10 mouse cellular contexts compared by ENCODE assay signal in genomic region chr10:94230172-94230981, GRCm38 (mm10). TPM values are rescaled to one million over a fixed set of nuclear protein-coding genes. Genes with fewer than 3 reads are reported as not detected.
DNase-seq lines count a peak whose midpoint lies in the region; ATAC-seq lines count a peak whose summit lies in the region.
"Had no signal": no experiment of that assay in that cellular context is flagged by ENCODE, and none has a peak within 500 bp of the region (broad histone marks: within the 10 kb centered on the region; RNA-seq: fewer than 3 reads in every experiment).

No protein-coding gene starts in this region.

- peaks cover 3% of the 10 kb centered on the region for H3K27me3 ChIP-seq in forebrain, embryonic 12.5 days
- H3K27me3 ChIP-seq in neural tube, embryonic 13.5 days: no peaks in the 10 kb centered on the region
- no peaks in the 10 kb centered on the region for H3K27me3 ChIP-seq in intestine, embryonic 16.5 days (replicated peaks; ENCODE audit: control insufficient read depth, insufficient read depth, low read length)
- H3K27me3 ChIP-seq: heart, embryonic 15.5 days had no signal

- H3K4me2 ChIP-seq in forebrain, embryonic 12.5 days: peak overlapping the region; percentile 43
- peak overlapping the region; percentile 32 for H3K4me2 ChIP-seq in neural tube, embryonic 13.5 days
- no peak overlapping the region for H3K4me2 ChIP-seq in intestine, embryonic 16.5 days (ENCODE audit: low read depth, low read length)
- H3K4me2 ChIP-seq: heart, embryonic 15.5 days had no signal

- peak; percentile 88 for ATAC-seq in forebrain, embryonic 12.5 days (ENCODE audit: low FRiP score)
- peak; percentile 92 for ATAC-seq in neural tube, embryonic 13.5 days (ENCODE audit: low read depth)
- no peak for ATAC-seq in intestine, embryonic 16.5 days

- H3K27ac ChIP-seq in forebrain, embryonic 12.5 days: peak overlapping the region; percentile 50; the same call in 1 of the 2 replicates
- H3K27ac ChIP-seq in neural tube, embryonic 13.5 days (replicated peaks): peak overlapping the region; percentile 72
- no peak overlapping the region for H3K27ac ChIP-seq in intestine, embryonic 16.5 days (ENCODE audit: low read length)
- H3K27ac ChIP-seq: heart, embryonic 15.5 days had no signal

- WGBS in forebrain, embryonic 12.5 days: 20% methylated on average over 19 of the region's 19 CpGs
- WGBS in neural tube, embryonic 13.5 days: 18% methylated on average over 19 of the region's 19 CpGs
- 45% methylated on average over 19 of the region's 19 CpGs for WGBS in intestine, embryonic 16.5 days

- H3K36me3 ChIP-seq in forebrain, embryonic 12.5 days (replicated peaks): no peaks in the 10 kb centered on the region
- H3K36me3 ChIP-seq in neural tube, embryonic 13.5 days: no peaks in the 10 kb centered on the region
- no peaks in the 10 kb centered on the region for H3K36me3 ChIP-seq in intestine, embryonic 16.5 days (ENCODE audit: control insufficient read depth, insufficient read depth, low read length)
- H3K36me3 ChIP-seq: heart, embryonic 15.5 days had no signal

- H3K4me1 ChIP-seq in forebrain, embryonic 12.5 days: peaks cover 14% of the 10 kb centered on the region
- H3K4me1 ChIP-seq in neural tube, embryonic 13.5 days (replicated peaks): peaks cover 28% of the 10 kb centered on the region
- no peaks in the 10 kb centered on the region for H3K4me1 ChIP-seq in intestine, embryonic 16.5 days (ENCODE audit: control insufficient read depth, insufficient read depth, low read length)
- H3K4me1 ChIP-seq: heart, embryonic 15.5 days; megakaryocyte, embryonic 14.5 days had no signal

- intact Hi-C loops in heart, postnatal 14 days (cut with DNase I): no loop called here

- no peaks in the 10 kb centered on the region; the same call in 1 of the 2 replicates for H3K9me3 ChIP-seq in forebrain, embryonic 12.5 days
- H3K9me3 ChIP-seq in neural tube, embryonic 13.5 days: no peaks in the 10 kb centered on the region
- 0 out of 2 replicates have a peak, but pooled peaks cover 3% of the 10 kb centered on the region for H3K9me3 ChIP-seq in intestine, embryonic 16.5 days (ENCODE audit: control insufficient read depth, low read length)
- H3K9me3 ChIP-seq: heart, embryonic 15.5 days had no signal

- H3K9ac ChIP-seq in forebrain, embryonic 12.5 days: no peak overlapping the region
- H3K9ac ChIP-seq in neural tube, embryonic 13.5 days: no peak overlapping the region
- H3K9ac ChIP-seq in intestine, embryonic 16.5 days (ENCODE audit: low read depth, low read length): no peak overlapping the region
- H3K9ac ChIP-seq: heart, embryonic 15.5 days had no signal

- no peak overlapping the region for H3K4me3 ChIP-seq in forebrain, embryonic 12.5 days (replicated peaks)
- no peak overlapping the region for H3K4me3 ChIP-seq in neural tube, embryonic 13.5 days
- H3K4me3 ChIP-seq in intestine, embryonic 16.5 days (ENCODE audit: low read length): no peak overlapping the region
- H3K4me3 ChIP-seq: heart, embryonic 15.5 days; megakaryocyte, embryonic 14.5 days had no signal

- peak; percentile 23 for DNase-seq in cerebellum, adult 11-12 months
- peak; percentile 26 to 51 for DNase-seq in layer of hippocampus, postnatal 14 days (ENCODE audit: low spot score in 2 of 2)
- no peak for DNase-seq in thymus, postnatal 10 days (ENCODE audit: low spot score in 2 of 2)
- no peak for DNase-seq in thymus, adult 18-20 months
- DNase-seq in heart, postnatal 14 days: no peak

RNA-seq across cellular contexts. Expression of gene Ndufa12, which starts 31.9 kb away (rescaled TPM):
- 445 and 465 TPM in 2 replicates for polyA plus RNA-seq in forebrain, embryonic 12.5 days (2016; fragmentation: Nextera tagmentation; extraction: Ambion mirVana)
- 100 to 1,000 TPM; 255 to 259 TPM for total RNA-seq in layer of hippocampus, postnatal 14 days (2021)
- 388 and 433 TPM in 2 replicates for polyA plus RNA-seq in neural tube, embryonic 13.5 days (2015; fragmentation: Nextera tagmentation; extraction: Ambion mirVana)
- polyA plus RNA-seq in intestine, embryonic 16.5 days (2015; fragmentation: Nextera tagmentation; extraction: Ambion mirVana): 405 and 411 TPM in 2 replicates
- 100 to 1,000 TPM; 667 to 680 TPM for total RNA-seq in heart, postnatal 14 days (2021)

Comparison
In these comparisons a context has a peak if more than half of its experiments do, and no peak if none do; other contexts are left out.
1. DNase-seq: peak in cerebellum, adult 11-12 months (single experiment) and layer of hippocampus, postnatal 14 days (2 of 2); none in thymus, postnatal 10 days (0 of 2), thymus, adult 18-20 months (0 of 2) and heart, postnatal 14 days (0 of 2).